Mouse (Mus musculus): ENCODE measurements around the gene Med25. TPM values are rescaled to one million over a fixed set of nuclear protein-coding genes. Genes with fewer than 3 reads are reported as not detected.

Med25 gene
- polyA plus RNA-seq, 1 experiment from 2014 or later: 60.0 TPM

DNA sequence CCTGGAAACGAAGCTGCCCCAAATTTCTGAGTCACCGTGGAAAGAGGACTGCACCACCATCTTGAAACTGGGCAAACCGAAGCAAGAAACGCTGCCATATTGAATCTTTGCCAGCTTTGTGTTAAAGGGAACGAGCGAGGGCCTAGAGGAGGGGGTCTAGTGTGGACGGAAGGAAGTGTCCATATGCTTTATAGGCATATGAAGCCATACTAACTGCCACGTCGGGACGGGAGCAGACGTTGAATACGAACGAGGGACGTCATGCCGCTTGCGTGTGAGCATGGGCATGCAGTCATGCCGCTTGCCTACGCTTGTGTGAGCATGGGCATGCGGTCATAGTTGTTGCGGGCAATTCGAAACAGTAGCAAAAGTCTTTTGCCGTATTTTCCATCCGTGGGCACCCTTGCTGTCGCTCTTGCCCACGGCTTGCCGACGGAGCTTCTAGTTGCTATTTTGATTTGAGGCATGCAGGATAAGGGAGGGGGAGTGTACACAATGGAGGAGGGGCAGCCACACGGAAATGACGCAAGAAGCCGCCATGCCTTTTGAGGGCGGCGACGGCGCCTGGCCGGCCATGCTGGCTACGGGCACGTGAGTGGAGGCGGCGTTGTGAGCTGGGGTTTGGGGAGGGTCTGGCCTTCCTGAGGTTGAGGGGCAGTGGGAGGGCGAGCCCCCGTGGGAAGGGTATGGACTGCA is 42.9 kb downstream of the Med25 start:
- peak overlapping the region; percentile 88 for H3K27ac ChIP-seq (ENCODE audit: low read depth, low read length)
- TF ChIP-seq CTCF (IDR thresholded peaks at IDR 0.05; ENCODE audit: low read depth): no peak
- ATAC-seq: peak; percentile 55
- no peaks in the 10 kb centered on the region for H3K9me3 ChIP-seq (ENCODE audit: control insufficient read depth)
- peak overlapping the region; percentile 63 for H3K4me3 ChIP-seq (ENCODE audit: low read depth, low read length)
- peak overlapping the region; percentile 67 for H3K4me2 ChIP-seq (replicated peaks; ENCODE audit: low read depth)
- H3K27me3 ChIP-seq (replicated peaks; ENCODE audit: control insufficient read depth, insufficient read depth, low read length): no peaks in the 10 kb centered on the region
- peak overlapping the region; percentile 53 for H3K9ac ChIP-seq (ENCODE audit: low read depth, low read length)
- under 1% methylated on average over 41 of the region's 41 CpGs for WGBS
- peaks cover 3% of the 10 kb centered on the region; the same call in 1 of the 2 replicates for H3K4me1 ChIP-seq (replicated peaks; ENCODE audit: control insufficient read depth, insufficient read depth, low read length)
- H3K36me3 ChIP-seq (ENCODE audit: control insufficient read depth, insufficient read depth): peaks cover 31% of the 10 kb centered on the region

DNA sequence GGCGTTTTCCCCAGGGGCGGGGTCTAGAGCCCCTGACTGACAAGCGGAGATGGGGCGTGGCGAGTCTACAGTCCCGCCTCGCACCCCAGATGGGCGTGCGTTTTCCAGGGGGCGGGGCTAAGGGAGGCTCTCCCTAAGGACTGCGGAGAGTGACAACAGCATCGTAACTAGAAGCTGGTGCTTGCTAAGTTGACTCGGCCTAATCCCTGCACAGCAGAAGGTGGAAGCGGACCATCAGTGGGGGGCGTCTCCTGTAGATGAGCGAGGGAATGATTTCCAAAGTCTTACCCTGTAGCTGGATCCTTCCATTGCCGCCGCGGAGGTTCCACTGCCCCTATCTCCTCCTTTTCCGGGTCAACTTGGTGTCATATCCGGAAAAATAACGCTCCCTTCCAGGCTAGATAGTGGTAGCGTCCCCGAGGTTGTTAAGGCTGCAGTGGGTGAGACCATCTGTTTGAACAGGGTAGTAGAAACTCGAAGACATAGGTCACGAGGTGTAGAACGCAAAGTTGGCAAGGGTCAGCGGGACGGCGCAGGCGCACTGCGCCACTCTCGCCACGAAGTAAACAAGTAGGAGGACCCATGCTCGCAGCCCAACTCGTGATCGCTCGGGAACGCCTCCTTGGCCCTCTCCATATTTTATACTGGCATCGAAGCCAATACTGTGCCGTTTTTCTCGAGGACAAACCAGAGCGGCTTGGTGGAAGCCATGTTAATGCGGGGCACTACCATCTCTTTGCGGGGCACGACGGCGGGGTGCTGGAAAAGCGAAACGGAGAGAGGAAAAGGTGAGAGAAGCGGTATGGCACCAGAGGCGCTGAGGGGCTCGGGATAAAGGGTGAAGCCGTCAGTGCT is 43.7 kb downstream of the Med25 start, which contains the start of the genes Akt1s1 and Tbc1d17:
Akt1s1 (plus strand) TSS at position 431 of the 855 bp plus-strand sequence.
Tbc1d17 (minus strand) TSS at position 519 of the 855 bp plus-strand sequence.
- WGBS: under 1% methylated on average over 54 of the region's 54 CpGs
- peak within 1 kb of the TSS; percentile 63 for H3K4me3 ChIP-seq (ENCODE audit: low read depth, low read length)
- no peaks in the 10 kb centered on the region for H3K27me3 ChIP-seq (replicated peaks; ENCODE audit: control insufficient read depth, insufficient read depth, low read length)
- peak within 1 kb of the TSS; percentile 67 for H3K4me2 ChIP-seq (replicated peaks; ENCODE audit: low read depth)
- peak; percentile 87 for ATAC-seq
- peaks cover 3% of the 10 kb centered on the region; the same call in 1 of the 2 replicates for H3K4me1 ChIP-seq (replicated peaks; ENCODE audit: control insufficient read depth, insufficient read depth, low read length)
- H3K9ac ChIP-seq (ENCODE audit: low read depth, low read length): peak within 1 kb of the TSS; percentile 53
- H3K9me3 ChIP-seq (ENCODE audit: control insufficient read depth): no peaks in the 10 kb centered on the region
- TF ChIP-seq CTCF (IDR thresholded peaks at IDR 0.05; ENCODE audit: low read depth): no peak
- peak within 1 kb of the TSS; percentile 88 for H3K27ac ChIP-seq (ENCODE audit: low read depth, low read length)
- H3K36me3 ChIP-seq (ENCODE audit: control insufficient read depth, insufficient read depth): peaks cover 38% of the 10 kb centered on the region

- Histone ChIP-seq H3K9ac (ENCODE audit: low read depth, low read length) (0 out of 2 replicates have a peak overlapping the region, but pooled peaks have one; percentile 43), H3K9me3 (ENCODE audit: control insufficient read depth) (no peaks in the 10 kb centered on the region), H3K36me3 (ENCODE audit: control insufficient read depth, insufficient read depth) (peaks cover 47% of the 10 kb centered on the region), H3K27ac (ENCODE audit: low read depth, low read length) (no peak overlapping the region), H3K4me2 (replicated peaks; ENCODE audit: low read depth) (peak overlapping the region; percentile 67), H3K4me3 (ENCODE audit: low read depth, low read length) (peak overlapping the region; percentile 63), H3K27me3 (replicated peaks; ENCODE audit: control insufficient read depth, insufficient read depth, low read length) (no peaks in the 10 kb centered on the region), H3K4me1 (replicated peaks; ENCODE audit: control insufficient read depth, insufficient read depth, low read length) (0 out of 2 replicates have a peak, but pooled peaks cover 3% of the 10 kb centered on the region)
- no peak for ATAC-seq
- WGBS: 56% methylated on average over 5 of the region's 5 CpGs
- TF ChIP-seq CTCF (IDR thresholded peaks at IDR 0.05; ENCODE audit: low read depth): no peak
Observed at GRCm38 (mm10) chr7:44847772-44848171, 44.7 kb downstream of the Med25 start.

GRCm38 (mm10) chr7:44846804-44847203 is 45.7 kb downstream of the Med25 start:
- no peaks in the 10 kb centered on the region for H3K27me3 ChIP-seq (replicated peaks; ENCODE audit: control insufficient read depth, insufficient read depth, low read length)
- WGBS: 88% methylated on average over 7 of the region's 7 CpGs
- H3K27ac ChIP-seq (ENCODE audit: low read depth, low read length): no peak overlapping the region
- ATAC-seq: no peak
- no peak overlapping the region for H3K4me3 ChIP-seq (ENCODE audit: low read depth, low read length)
- 0 out of 2 replicates have a peak, but pooled peaks cover 3% of the 10 kb centered on the region for H3K4me1 ChIP-seq (replicated peaks; ENCODE audit: control insufficient read depth, insufficient read depth, low read length)
- no peak for TF ChIP-seq CTCF (IDR thresholded peaks at IDR 0.05; ENCODE audit: low read depth)
- H3K4me2 ChIP-seq (replicated peaks; ENCODE audit: low read depth): no peak overlapping the region
- H3K36me3 ChIP-seq (ENCODE audit: control insufficient read depth, insufficient read depth): peaks cover 52% of the 10 kb centered on the region
- no peaks in the 10 kb centered on the region for H3K9me3 ChIP-seq (ENCODE audit: control insufficient read depth)
- no peak overlapping the region for H3K9ac ChIP-seq (ENCODE audit: low read depth, low read length)

GRCm38 (mm10) chr7:44845006-44845405 is 47.5 kb downstream of the Med25 start:
- Histone ChIP-seq H3K9ac (ENCODE audit: low read depth, low read length) (no peak overlapping the region), H3K36me3 (ENCODE audit: control insufficient read depth, insufficient read depth) (peaks cover 70% of the 10 kb centered on the region), H3K4me1 (replicated peaks; ENCODE audit: control insufficient read depth, insufficient read depth, low read length) (no peaks in the 10 kb centered on the region), H3K27ac (ENCODE audit: low read depth, low read length) (no peak overlapping the region), H3K27me3 (replicated peaks; ENCODE audit: control insufficient read depth, insufficient read depth, low read length) (no peaks in the 10 kb centered on the region), H3K9me3 (ENCODE audit: control insufficient read depth) (no peaks in the 10 kb centered on the region), H3K4me2 (replicated peaks; ENCODE audit: low read depth) (no peak overlapping the region), H3K4me3 (ENCODE audit: low read depth, low read length) (no peak overlapping the region)
- ATAC-seq: no peak
- TF ChIP-seq CTCF (IDR thresholded peaks at IDR 0.05; ENCODE audit: low read depth): no peak
- WGBS: 95% methylated on average over 10 of the region's 10 CpGs
